Mouse (Mus musculus): ENCODE measurements at regions not wholly inside any gene's neighbourhood (a gene's known extent, or its start where the extent isn't known, plus 50 kb on each side); places are given as distances from the start of the nearest gene placed in this dataset.
A peak's percentile ranks its signal among the peaks of the same experiment; 100 is the strongest.

GRCm38 (mm10) chr13:69250334-69251129 is 251.2 kb upstream of the Adcy2 start:
- WGBS: 69% methylated on average over 4 of the region's 4 CpGs

GRCm38 (mm10) chr13:69251130-69251561 is 251.8 kb upstream of the Adcy2 start:
- Histone ChIP-seq H3K9ac (replicated peaks; ENCODE audit: low read depth) (no peak overlapping the region), H3K4me3 (ENCODE audit: low read depth, low read length) (no peak overlapping the region), H3K9me3 (ENCODE audit: low read length) (no peaks in the 10 kb centered on the region), H3K27ac (ENCODE audit: low read length) (no peak overlapping the region), H3K4me2 (replicated peaks; ENCODE audit: low read depth, low read length) (no peak overlapping the region), H3K36me3 (ENCODE audit: insufficient read depth, low read length) (no peaks in the 10 kb centered on the region), H3K4me1 (ENCODE audit: insufficient read depth, low read depth, low read length) (no peaks in the 10 kb centered on the region), H3K27me3 (replicated peaks; ENCODE audit: insufficient read depth, low read length) (no peaks in the 10 kb centered on the region)
- DNase-seq (ENCODE audit: low spot score) (no peak), ATAC-seq (no peak)
- WGBS: 68% methylated on average over 6 of the region's 6 CpGs
- TF ChIP-seq EP300 (IDR thresholded peaks at IDR 0.05) (no peak), CTCF (IDR thresholded peaks at IDR 0.05) (no peak)

More at GRCm38 (mm10) chr13:69250334-69251129, 251.2 kb upstream of the Adcy2 start:
- ATAC-seq: no peak
- H3K9ac ChIP-seq (replicated peaks; ENCODE audit: low read depth): no peak overlapping the region
- H3K4me2 ChIP-seq (replicated peaks; ENCODE audit: low read depth, low read length): no peak overlapping the region
- no peaks in the 10 kb centered on the region for H3K4me1 ChIP-seq (ENCODE audit: insufficient read depth, low read depth, low read length)
- no peaks in the 10 kb centered on the region for H3K27me3 ChIP-seq (replicated peaks; ENCODE audit: insufficient read depth, low read length)
- no peak overlapping the region for H3K4me3 ChIP-seq (ENCODE audit: low read depth, low read length)
- no peaks in the 10 kb centered on the region for H3K36me3 ChIP-seq (ENCODE audit: insufficient read depth, low read length)
- H3K27ac ChIP-seq (ENCODE audit: low read length): no peak overlapping the region
- H3K9me3 ChIP-seq (ENCODE audit: low read length): no peaks in the 10 kb centered on the region
- no peak for DNase-seq (ENCODE audit: low spot score)
- no peak for TF ChIP-seq EP300 (IDR thresholded peaks at IDR 0.05)
- no peak for TF ChIP-seq CTCF (IDR thresholded peaks at IDR 0.05)

- 66% methylated on average over 10 of the region's 10 CpGs for WGBS
- Histone ChIP-seq H3K4me1 (ENCODE audit: insufficient read depth, low read depth, low read length) (no peaks in the 10 kb centered on the region), H3K27ac (ENCODE audit: low read length) (no peak overlapping the region), H3K4me2 (replicated peaks; ENCODE audit: low read depth, low read length) (no peak overlapping the region), H3K9me3 (ENCODE audit: low read length) (no peaks in the 10 kb centered on the region), H3K27me3 (replicated peaks; ENCODE audit: insufficient read depth, low read length) (no peaks in the 10 kb centered on the region), H3K36me3 (ENCODE audit: insufficient read depth, low read length) (no peaks in the 10 kb centered on the region), H3K9ac (replicated peaks; ENCODE audit: low read depth) (no peak overlapping the region), H3K4me3 (ENCODE audit: low read depth, low read length) (no peak overlapping the region)
- DNase-seq (ENCODE audit: low spot score): no peak
- no peak for TF ChIP-seq CTCF (IDR thresholded peaks at IDR 0.05)
- TF ChIP-seq EP300 (IDR thresholded peaks at IDR 0.05): no peak
- ATAC-seq: no peak
Observed at GRCm38 (mm10) chr13:69252335-69252734, 253.0 kb upstream of the Adcy2 start.

- H3K9ac ChIP-seq (replicated peaks; ENCODE audit: low read depth): no peak overlapping the region
- TF ChIP-seq EP300 (IDR thresholded peaks at IDR 0.05) (no peak), CTCF (IDR thresholded peaks at IDR 0.05) (no peak)
- no peaks in the 10 kb centered on the region for H3K4me1 ChIP-seq (ENCODE audit: insufficient read depth, low read depth, low read length)
- no peaks in the 10 kb centered on the region for H3K9me3 ChIP-seq (ENCODE audit: low read length)
- ATAC-seq: no peak
- H3K27ac ChIP-seq (ENCODE audit: low read length): no peak overlapping the region
- DNase-seq (ENCODE audit: low spot score): no peak
- no peak overlapping the region for H3K4me2 ChIP-seq (replicated peaks; ENCODE audit: low read depth, low read length)
- no peaks in the 10 kb centered on the region for H3K27me3 ChIP-seq (replicated peaks; ENCODE audit: insufficient read depth, low read length)
- 81% methylated on average over 5 of the region's 5 CpGs for WGBS
- H3K4me3 ChIP-seq (ENCODE audit: low read depth, low read length): no peak overlapping the region
- no peaks in the 10 kb centered on the region for H3K36me3 ChIP-seq (ENCODE audit: insufficient read depth, low read length)
Observed at GRCm38 (mm10) chr13:69260485-69260884, 261.1 kb upstream of the Adcy2 start.

DNA sequence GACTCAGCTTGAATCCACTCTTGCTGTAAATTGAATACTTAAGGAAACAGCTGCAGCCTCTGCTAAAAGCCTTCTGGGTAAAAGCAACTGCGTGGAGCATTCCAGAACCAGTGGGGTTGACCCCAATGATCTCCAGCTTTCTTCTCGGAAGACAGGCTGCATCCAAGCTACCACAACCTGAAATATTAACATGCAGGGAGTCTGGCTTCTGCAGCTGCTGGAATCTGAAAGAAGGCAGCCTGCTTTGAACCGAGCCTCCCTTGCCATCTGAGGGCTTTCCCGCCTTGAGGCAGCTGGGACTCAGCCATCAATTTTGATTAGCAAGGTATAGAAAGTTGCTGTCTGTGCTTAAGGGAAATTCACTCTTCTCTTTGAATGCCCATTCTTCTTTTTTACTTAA is 261.6 kb upstream of the Adcy2 start:
- Histone ChIP-seq H3K36me3 (ENCODE audit: insufficient read depth, low read length) (no peaks in the 10 kb centered on the region), H3K4me1 (ENCODE audit: insufficient read depth, low read depth, low read length) (no peaks in the 10 kb centered on the region), H3K4me2 (replicated peaks; ENCODE audit: low read depth, low read length) (no peak overlapping the region), H3K27me3 (replicated peaks; ENCODE audit: insufficient read depth, low read length) (no peaks in the 10 kb centered on the region), H3K27ac (ENCODE audit: low read length) (no peak overlapping the region), H3K9ac (replicated peaks; ENCODE audit: low read depth) (no peak overlapping the region), H3K4me3 (ENCODE audit: low read depth, low read length) (no peak overlapping the region), H3K9me3 (ENCODE audit: low read length) (no peaks in the 10 kb centered on the region)
- TF ChIP-seq EP300 (IDR thresholded peaks at IDR 0.05) (no peak), CTCF (IDR thresholded peaks at IDR 0.05) (no peak)
- WGBS: 78% methylated on average over 4 of the region's 4 CpGs
- DNase-seq (ENCODE audit: low spot score) (no peak), ATAC-seq (no peak)

DNA sequence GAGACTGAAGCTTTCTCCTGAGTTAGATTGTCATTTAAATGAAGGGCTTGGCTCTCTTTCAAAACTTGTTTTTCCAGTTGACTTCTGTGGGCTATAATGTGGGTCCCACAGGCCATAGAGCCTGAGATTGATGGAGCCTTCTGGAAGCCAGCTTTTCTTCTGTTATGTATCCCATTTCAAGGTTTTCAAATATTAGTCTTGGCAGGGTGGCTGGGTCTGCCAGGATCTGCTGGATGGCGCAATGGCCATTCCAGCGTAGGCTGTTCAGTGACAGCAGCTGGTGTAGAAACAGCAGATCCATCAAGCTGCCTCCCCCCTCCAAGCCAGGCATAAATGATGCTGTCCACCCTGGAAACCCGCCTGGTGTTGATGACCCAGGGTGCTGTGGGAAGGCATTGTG is 264.4 kb upstream of the Adcy2 start:
- Histone ChIP-seq H3K27ac (ENCODE audit: low read length) (no peak overlapping the region), H3K9me3 (ENCODE audit: low read length) (no peaks in the 10 kb centered on the region), H3K4me3 (ENCODE audit: low read depth, low read length) (no peak overlapping the region), H3K4me2 (replicated peaks; ENCODE audit: low read depth, low read length) (no peak overlapping the region), H3K27me3 (replicated peaks; ENCODE audit: insufficient read depth, low read length) (no peaks in the 10 kb centered on the region), H3K4me1 (ENCODE audit: insufficient read depth, low read depth, low read length) (no peaks in the 10 kb centered on the region), H3K9ac (replicated peaks; ENCODE audit: low read depth) (no peak overlapping the region), H3K36me3 (ENCODE audit: insufficient read depth, low read length) (no peaks in the 10 kb centered on the region)
- DNase-seq (ENCODE audit: low spot score): peak; percentile 50
- 36% methylated on average over 3 of the region's 3 CpGs for WGBS
- no peak for TF ChIP-seq EP300 (IDR thresholded peaks at IDR 0.05)
- TF ChIP-seq CTCF (IDR thresholded peaks at IDR 0.05): no peak
- ATAC-seq: peak; percentile 63

Measured in lung, postnatal 0 days (tissue).